Mouse (Mus musculus) neutrophil, adult 5-6 weeks (primary cell): ENCODE data around the gene Scarb2. TPM values are rescaled to one million over a fixed set of nuclear protein-coding genes. Genes with fewer than 3 reads are reported as not detected.

Source experiments
- ATAC-seq: fragments of 151-379, 151-347 bp; 2 replicates; pipeline ENCODE4 v1.8.0; 2017; ENCODE audit warnings: mild to moderate bottlenecking, moderate TSS enrichment; ENCODE audit not compliant: insufficient number of reproducible peaks, poor library complexity, low FRiP score, severe bottlenecking; ENCODE audit errors: extremely low read depth
- total RNA-seq: library from RNA; stranded (forward); fragments of 200-1000 nt; gene quantifications from 2 replicates; pipeline ENCODE4 v1.2.3, GENCODE M21; 2017

Gene Scarb2
- total RNA-seq, 1 experiment from 2014 or later: 64.9 TPM

GRCm38 (mm10) chr5:92498225-92498624, 8.4 kb downstream of the Scarb2 start:
- ATAC-seq: no peak

DNA sequence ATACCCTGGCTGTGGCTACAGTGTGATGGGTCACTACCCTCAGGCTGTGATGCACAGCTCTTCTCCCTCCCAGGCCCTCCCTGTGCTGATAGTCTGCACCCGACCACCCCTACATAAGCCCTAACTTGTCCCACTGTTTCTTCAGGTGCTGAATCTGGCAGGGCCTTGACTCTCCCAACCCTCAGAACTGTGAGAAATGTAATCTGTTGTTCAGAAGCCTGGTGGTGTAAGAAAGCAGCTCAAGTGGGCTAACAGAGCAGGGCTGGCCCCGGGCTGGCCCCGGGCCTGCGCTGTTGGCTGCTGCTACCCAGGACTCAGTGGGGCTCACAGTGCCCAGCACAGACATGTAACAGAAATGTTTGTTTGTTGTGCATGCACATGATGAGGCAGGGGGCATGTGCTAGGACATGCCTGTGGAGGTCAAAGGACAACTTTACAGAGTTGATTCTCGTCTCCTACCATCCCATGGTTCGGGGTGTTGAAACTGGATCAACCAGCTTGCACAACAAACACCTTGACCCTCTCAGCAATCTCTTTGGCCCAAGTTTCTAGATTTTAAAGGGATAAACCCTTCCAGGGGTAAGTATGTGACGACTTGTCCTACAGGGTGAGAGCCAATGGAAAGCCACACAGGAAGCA, 10.7 kb downstream of the Scarb2 start:
- no peak for ATAC-seq

- no peak for ATAC-seq
Observed at GRCm38 (mm10) chr5:92495291-92495690, 11.3 kb downstream of the Scarb2 start.

- no peak for ATAC-seq
Observed at GRCm38 (mm10) chr5:92493423-92493822, 13.2 kb downstream of the Scarb2 start.

GRCm38 (mm10) chr5:92490779-92491178, 15.9 kb downstream of the Scarb2 start:
- ATAC-seq: 0 out of 2 replicates have a peak, but pooled peaks have one; percentile 21

GRCm38 (mm10) chr5:92490304-92490703, 16.3 kb downstream of the Scarb2 start:
- ATAC-seq: no peak

DNA sequence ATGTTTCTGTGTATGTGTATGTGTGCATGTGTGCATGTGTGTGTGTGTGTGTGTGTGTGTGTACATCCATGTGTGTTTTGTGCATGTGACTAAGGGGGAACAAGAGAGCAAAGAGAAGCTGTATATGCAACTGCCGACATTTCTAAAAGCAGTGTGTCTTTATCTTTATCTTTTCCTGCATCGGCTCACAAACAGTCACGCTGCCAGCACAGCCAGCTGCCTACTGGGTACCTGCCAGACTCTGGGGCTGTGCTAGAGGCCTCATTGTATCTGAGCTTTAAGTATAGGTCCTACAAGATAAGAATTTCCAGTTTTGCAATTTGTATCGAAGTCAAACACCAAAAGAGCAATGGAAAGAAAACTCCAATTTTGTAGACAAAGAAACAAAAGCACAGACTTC, 17.1 kb downstream of the Scarb2 start:
- no peak for ATAC-seq

DNA sequence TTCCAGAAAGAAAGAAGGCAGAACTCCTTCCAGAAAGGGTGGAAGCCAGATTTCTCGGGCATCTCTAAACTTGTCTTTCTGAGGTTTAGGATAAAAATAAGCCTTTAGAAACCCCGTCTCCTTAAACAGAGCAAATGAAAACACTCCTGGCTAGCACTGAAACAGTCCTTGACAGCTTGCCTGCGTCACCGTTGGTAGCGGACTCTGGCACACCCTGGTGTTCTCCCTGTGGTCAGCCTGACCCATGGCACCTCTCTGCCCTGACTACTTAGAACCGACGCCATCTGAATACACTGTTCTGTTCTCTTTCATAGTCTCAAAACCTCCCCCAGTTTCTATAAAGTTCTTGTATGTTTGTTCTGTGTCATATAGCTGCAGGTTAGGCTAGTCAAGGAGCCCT, 17.7 kb downstream of the Scarb2 start:
- ATAC-seq: no peak

DNA sequence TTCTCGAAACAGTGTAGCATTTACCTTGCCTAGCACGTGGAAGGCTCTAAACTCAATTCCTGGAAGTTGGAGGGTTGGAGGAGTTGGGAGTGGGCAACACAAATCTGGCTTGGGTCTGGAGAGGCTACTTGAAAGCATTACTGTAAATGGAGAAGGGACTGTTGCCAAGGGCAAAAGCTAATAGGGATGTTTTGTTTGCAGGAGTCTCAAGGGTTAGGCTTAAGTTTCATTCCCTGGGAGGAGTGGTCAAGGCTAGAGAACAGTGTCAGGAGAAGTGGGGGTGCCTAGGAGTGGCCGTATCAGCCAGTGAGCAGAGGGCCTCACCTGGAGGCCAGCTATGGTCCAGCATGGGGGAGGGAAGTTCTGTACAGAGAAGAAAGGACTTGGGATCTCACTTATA, 18.2 kb downstream of the Scarb2 start:
- no peak for ATAC-seq

GRCm38 (mm10) chr5:92486758-92487157, 19.9 kb downstream of the Scarb2 start:
- peak; percentile 58; the same call in 1 of the 2 replicates for ATAC-seq

DNA sequence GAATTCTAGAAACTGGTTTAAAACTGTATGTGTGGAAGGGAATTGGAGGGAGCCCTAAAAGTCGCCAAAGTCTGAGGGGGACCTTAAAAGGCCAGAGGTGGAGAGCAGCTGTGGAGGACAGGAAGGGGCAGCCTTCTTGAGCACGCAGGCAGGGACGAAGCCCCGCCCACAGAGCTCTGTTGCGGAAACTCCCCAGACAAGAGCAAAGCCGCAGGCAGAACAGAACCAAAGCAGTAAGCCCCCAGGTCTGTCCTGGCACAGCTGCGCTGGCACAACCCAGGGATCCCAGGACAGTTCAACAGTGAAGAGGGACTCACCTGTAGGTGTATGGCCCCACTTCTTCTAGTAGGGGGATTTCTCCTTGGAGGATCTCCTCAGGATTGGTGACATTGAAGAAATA, 21.8 kb downstream of the Scarb2 start:
- ATAC-seq: peak; percentile 28; the same call in 1 of the 2 replicates

GRCm38 (mm10) chr5:92472863-92473262, 33.8 kb downstream of the Scarb2 start:
- no peak for ATAC-seq

GRCm38 (mm10) chr5:92471531-92471930, 35.1 kb downstream of the Scarb2 start:
- no peak for ATAC-seq

DNA sequence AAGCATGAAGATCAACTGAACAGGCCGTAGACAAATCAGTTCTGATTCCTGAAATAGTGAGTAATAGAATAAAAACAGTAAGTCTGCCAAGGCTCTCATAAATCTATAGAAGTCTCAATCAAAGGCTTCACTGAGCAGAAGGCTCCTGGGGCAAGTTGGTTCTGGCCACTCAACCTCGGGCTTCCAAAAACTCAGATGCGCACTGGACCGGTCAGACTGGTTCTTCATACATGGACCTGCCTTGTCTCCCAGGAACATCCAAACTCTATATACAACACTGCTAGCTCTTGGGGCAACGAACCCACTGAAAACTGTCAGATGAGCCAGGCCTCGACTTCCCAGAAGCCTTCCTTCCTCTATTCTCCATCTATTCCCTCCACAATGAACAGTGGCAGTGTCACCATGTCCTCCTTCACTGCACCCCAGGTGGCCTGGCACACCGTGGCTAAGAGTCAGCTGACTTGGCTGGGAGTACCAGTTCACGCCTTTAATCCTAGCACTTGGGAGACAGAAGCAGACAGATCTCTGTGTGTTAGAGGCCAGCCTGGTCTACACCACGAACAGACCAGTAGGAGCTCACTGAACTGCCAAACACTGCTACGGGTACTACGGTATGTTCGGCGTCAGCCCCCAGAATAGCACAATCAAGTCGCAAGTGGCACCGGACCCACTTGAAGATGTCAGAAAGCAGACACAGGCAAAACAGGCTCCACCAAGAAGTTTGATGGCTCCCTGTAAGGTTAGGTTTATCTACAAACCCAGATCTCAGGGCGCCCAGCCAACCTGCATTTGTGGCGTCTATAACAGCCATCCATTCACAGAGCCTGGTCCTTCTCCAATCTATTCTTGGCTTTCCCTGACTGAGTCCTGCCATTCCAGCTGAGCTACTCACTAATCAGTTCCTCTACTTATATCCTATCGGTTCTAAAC, 37.2 kb downstream of the Scarb2 start:
- no peak for ATAC-seq

GRCm38 (mm10) chr5:92468234-92468633, 38.4 kb downstream of the Scarb2 start:
- ATAC-seq: no peak

DNA sequence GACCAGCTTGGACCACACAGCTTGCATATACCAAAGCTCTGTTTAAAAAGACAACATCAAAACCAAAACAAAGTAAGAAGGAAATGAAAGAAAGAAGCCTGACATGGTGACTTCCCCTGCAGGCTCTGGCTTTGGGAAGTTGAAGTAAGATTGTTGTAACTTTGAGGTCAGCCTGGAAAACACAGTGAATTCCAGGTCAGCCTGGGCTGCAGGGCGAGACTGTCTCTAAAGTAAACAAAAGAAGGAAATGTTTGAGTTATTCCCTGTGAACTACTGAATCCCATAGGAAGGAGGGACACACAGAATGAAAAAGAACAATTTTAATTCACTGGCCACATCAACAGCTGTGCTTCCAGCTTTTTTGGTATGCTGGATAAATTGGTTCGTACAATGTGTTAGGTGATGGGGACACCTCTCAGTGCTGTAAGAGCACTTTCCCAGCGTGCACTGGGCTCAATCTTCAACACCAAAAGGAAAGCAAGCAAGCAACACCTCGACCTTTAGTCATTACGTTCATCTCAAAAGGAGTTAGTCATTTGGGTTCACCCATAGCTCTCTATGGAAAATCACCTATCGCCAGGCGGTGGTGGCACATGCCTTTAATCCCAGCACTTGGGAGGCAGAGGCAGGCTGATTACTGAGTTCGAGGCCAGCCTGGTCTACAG, 39.4 kb downstream of the Scarb2 start:
- no peak for ATAC-seq

DNA sequence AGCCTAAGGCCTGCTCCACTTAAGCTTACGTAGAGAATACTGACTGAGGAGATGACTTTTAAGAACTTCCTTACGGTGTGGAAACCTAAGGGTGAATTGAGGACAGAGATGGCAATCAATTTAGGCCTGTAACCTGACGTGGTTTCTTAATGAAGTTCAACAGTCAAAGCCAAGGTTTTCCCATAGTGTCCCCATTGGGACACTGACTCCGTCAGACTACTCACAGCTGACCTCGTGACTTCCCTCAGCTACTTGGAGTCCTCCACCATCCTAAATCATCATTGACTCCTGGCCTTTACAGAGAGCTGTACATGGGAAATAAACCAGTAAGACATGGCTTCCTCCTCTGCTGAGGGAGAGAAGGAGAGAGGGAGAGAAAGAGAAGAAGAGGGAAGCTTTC, 41.1 kb downstream of the Scarb2 start:
- ATAC-seq: no peak

GRCm38 (mm10) chr5:92461321-92461720, 45.3 kb downstream of the Scarb2 start:
- ATAC-seq: peak; percentile 59; the same call in 1 of the 2 replicates

DNA sequence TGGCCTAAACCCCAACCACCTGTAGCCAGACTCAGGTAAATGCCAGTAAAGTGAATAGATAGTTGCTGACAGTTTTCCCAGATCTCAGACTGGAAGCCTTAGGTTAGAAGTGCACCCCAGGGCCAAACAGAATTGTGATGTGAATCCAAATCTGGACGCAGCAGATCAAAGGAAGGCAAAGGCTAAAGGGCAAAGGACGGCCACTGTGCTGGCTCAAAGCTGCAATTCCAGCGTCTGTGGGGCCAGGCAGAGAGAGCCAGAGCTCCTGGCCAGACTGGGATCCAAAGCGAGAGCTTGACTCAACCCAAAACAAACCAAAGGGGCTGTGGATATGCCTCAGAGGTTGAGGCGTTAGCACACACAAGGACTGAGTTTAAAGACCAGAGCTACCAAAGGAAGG, 47.9 kb downstream of the Scarb2 start:
- ATAC-seq: no peak

DNA sequence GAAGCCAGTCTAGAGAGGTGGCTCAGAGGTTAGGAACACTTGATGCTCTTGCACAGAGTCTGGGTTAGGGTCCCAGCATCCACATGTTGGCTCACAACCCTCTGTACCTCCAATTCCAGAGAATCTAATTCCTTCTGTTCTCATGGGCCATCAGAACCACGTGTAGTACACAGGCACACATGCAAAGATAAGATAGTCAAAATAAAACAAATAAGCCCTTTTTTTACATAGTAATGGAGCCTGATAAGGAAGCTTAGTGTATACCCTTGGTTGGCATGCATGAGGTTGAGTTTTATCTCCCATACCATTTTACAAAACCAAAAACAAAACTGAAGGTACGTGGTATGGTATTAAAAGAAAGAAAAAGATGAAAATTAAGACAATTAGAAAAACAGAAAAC, 49.2 kb downstream of the Scarb2 start:
- no peak for ATAC-seq
